Mouse (Mus musculus) liver, postnatal 0 days (tissue): ENCODE results near the gene Olfr160. TPM values are rescaled to one million over a fixed set of nuclear protein-coding genes. Genes with fewer than 3 reads are reported as not detected.

ENCODE experiments used
- ATAC-seq: fragments of 200-750 bp; cut with Nextera tagmentation; 2 replicates; pipeline ENCODE4 v1.8.0; 2017; ENCODE audit warnings: mild to moderate bottlenecking, moderate library complexity
- DNase-seq: peaks from one replicate; pipeline ENCODE4 v3.0.0-alpha.2; 2016
- H3K27ac ChIP-seq: fragments of 300-500 bp; sonication (generic); 2 replicates; pipeline ENCODE4 v1.5.1; 2014; ENCODE audit warnings: antibody characterized with exemption, moderate library complexity, mild to moderate bottlenecking, low read depth
- H3K27me3 ChIP-seq: fragments of 300-500 bp; sonication (generic); 2 replicates; pipeline ENCODE4 v1.6.1; 2014; ENCODE audit warnings: low read length, control low read depth, mixed read lengths; ENCODE audit not compliant: insufficient read depth
- H3K36me3 ChIP-seq: fragments of 300-500 bp; sonication (generic); replicated peaks from 2 replicates; pipeline ENCODE4 v1.6.1; 2014; ENCODE audit warnings: mild to moderate bottlenecking, control low read depth, low read length, moderate library complexity, mixed read lengths; ENCODE audit not compliant: insufficient read depth
- H3K4me1 ChIP-seq: fragments of 300-500 bp; sonication (generic); 2 replicates; pipeline ENCODE4 v1.6.1; 2014; ENCODE audit warnings: antibody characterized with exemption, mild to moderate bottlenecking, control low read depth; ENCODE audit not compliant: insufficient read depth
- H3K4me2 ChIP-seq: fragments of 300-500 bp; sonication (generic); 2 replicates; pipeline ENCODE4 v1.6.1; 2014; ENCODE audit warnings: low read depth, mild to moderate bottlenecking, low read length, moderate library complexity, mixed read lengths
- H3K4me3 ChIP-seq: fragments of 300-500 bp; sonication (generic); 2 replicates; pipeline ENCODE4 v1.5.1; 2014; ENCODE audit warnings: low read depth, low read length
- H3K9ac ChIP-seq: fragments of 300-500 bp; sonication (generic); replicated peaks from 2 replicates; pipeline ENCODE4 v1.6.1; 2014; ENCODE audit warnings: mild to moderate bottlenecking, moderate library complexity
- H3K9me3 ChIP-seq: fragments of 300-500 bp; sonication (generic); 2 replicates; pipeline ENCODE4 v1.6.1; 2016; ENCODE audit warnings: mild to moderate bottlenecking, control low read depth, low read length, mixed read lengths
- CTCF ChIP-seq: sonication (generic); IDR thresholded peaks from 2 replicates; pipeline ENCODE4 v1.5.1; 2016; ENCODE audit warnings: antibody characterized with exemption, low read depth
- EP300 ChIP-seq: IDR thresholded peaks from 2 replicates; pipeline ENCODE4 v1.6.1; 2016; ENCODE audit warnings: antibody characterized with exemption, low read depth, mild to moderate bottlenecking
- WGBS: fragments of 180-500 bp; shearing (Covaris S2); extraction: QIAGEN DNeasy Blood & Tissue Kit; methylation state at CpG from one replicate; pipeline ENCODE4 v1.1.7; 2014; ENCODE audit not compliant: insufficient replicate concordance; 5-methylcytosine and 5-hydroxymethylcytosine counted together
- polyA plus RNA-seq: library from polyadenylated mRNA; unstranded; fragments of >200 nt; fragmentation: Nextera tagmentation; extraction: Ambion mirVana; gene quantifications from 2 replicates; pipeline ENCODE4 v1.2.1, GENCODE M21; 2015

Gene Olfr160
- polyA plus RNA-seq, 1 experiment from 2014 or later: not detected

- Histone ChIP-seq H3K9ac (no peak overlapping the region), H3K36me3 (no peaks in the 10 kb centered on the region), H3K4me2 (no peak overlapping the region), H3K27ac (no peak overlapping the region), H3K4me1 (no peaks in the 10 kb centered on the region), H3K27me3 (no peaks in the 10 kb centered on the region), H3K4me3 (no peak overlapping the region), H3K9me3 (no peaks in the 10 kb centered on the region)
- no peak for DNase-seq
- no peak for ATAC-seq
- 75% methylated on average over 3 of the region's 3 CpGs for WGBS
- no peak for TF ChIP-seq CTCF
- TF ChIP-seq EP300: no peak
Measured at GRCm38 (mm10) chr9:37670261-37670660, 45.8 kb downstream of the Olfr160 start.

DNA sequence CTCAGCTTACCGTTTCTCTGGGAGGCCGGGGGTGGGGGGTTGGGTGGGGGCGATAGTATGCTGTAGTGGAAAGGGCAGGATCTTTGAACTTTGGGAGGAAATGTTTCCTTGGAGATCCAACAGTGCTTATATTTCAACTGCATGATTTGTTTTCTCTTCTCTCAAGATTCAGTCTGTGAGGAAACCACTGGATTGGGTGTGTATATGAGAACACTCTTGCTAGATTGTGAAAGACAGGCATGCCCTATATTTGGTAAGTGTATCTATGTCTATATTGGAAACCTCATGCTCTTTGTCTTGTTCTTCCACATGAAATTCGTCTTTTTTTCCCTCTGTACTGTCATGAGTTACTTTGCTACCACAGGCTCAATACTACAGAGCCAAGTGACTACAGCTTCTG lies 46.4 kb downstream of the Olfr160 start:
- ATAC-seq: no peak
- no peaks in the 10 kb centered on the region for H3K9me3 ChIP-seq

GRCm38 (mm10) chr9:37669115-37669514 lies 46.9 kb downstream of the Olfr160 start, which contains the start of gene Panx3:
Gene Panx3 (minus strand): TSS chr9:37669235.
- TF ChIP-seq EP300 (no peak), CTCF (no peak)
- no peak for ATAC-seq
- WGBS: 59% methylated on average over 6 of the region's 6 CpGs
- H3K4me2 ChIP-seq: no peak within 1 kb of the TSS
- H3K4me3 ChIP-seq: no peak within 1 kb of the TSS
- no peaks in the 10 kb centered on the region for H3K9me3 ChIP-seq
- H3K36me3 ChIP-seq: no peaks in the 10 kb centered on the region
- no peak for DNase-seq
- no peak within 1 kb of the TSS for H3K27ac ChIP-seq
- H3K27me3 ChIP-seq: no peaks in the 10 kb centered on the region
- no peaks in the 10 kb centered on the region for H3K4me1 ChIP-seq
- H3K9ac ChIP-seq: no peak within 1 kb of the TSS

More for the DNA sequence above, 46.4 kb downstream of the Olfr160 start:
- Histone ChIP-seq H3K36me3 (no peaks in the 10 kb centered on the region), H3K27me3 (no peaks in the 10 kb centered on the region), H3K4me2 (no peak overlapping the region), H3K27ac (no peak overlapping the region), H3K9ac (no peak overlapping the region), H3K4me3 (no peak overlapping the region), H3K4me1 (no peaks in the 10 kb centered on the region)
- no peak for DNase-seq
- no peak for TF ChIP-seq EP300
- no peak for TF ChIP-seq CTCF
- 54% methylated on average over 4 of the region's 4 CpGs for WGBS

DNA sequence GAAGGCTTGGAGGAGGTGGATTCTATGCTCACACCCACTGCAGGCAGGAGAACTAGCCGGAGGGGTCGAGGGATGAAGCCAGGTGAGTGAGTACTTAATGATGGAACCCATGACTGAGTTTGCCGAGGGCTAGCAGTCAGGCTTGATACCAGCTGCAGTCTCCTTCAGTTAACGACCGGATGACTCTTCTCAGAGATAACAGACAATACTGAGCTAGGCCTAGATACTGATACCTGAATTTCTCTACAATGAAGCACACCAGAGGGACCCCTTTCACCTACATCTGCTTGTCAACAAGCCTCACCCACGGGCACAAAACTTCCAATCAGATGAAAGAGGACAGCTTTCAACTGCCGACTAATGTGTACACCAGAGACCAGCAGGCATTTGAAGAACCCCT lies 50.0 kb downstream of the Olfr160 start:
- Histone ChIP-seq H3K27me3 (no peaks in the 10 kb centered on the region), H3K27ac (no peak overlapping the region), H3K9me3 (no peaks in the 10 kb centered on the region), H3K4me2 (no peak overlapping the region), H3K36me3 (no peaks in the 10 kb centered on the region), H3K4me3 (no peak overlapping the region), H3K9ac (no peak overlapping the region), H3K4me1 (no peaks in the 10 kb centered on the region)
- ATAC-seq (no peak), DNase-seq (no peak)
- TF ChIP-seq EP300 (no peak), CTCF (no peak)
- WGBS: 53% methylated on average over 7 of the region's 7 CpGs

- Histone ChIP-seq H3K4me2 (no peak overlapping the region), H3K36me3 (no peaks in the 10 kb centered on the region), H3K27ac (no peak overlapping the region), H3K27me3 (no peaks in the 10 kb centered on the region), H3K9ac (no peak overlapping the region), H3K9me3 (no peaks in the 10 kb centered on the region), H3K4me1 (no peaks in the 10 kb centered on the region), H3K4me3 (no peak overlapping the region)
- ATAC-seq: no peak
- 53% methylated on average over 2 of the region's 2 CpGs for WGBS
- TF ChIP-seq CTCF (no peak), EP300 (no peak)
- DNase-seq: no peak
Measured at GRCm38 (mm10) chr9:37664604-37665003, 51.4 kb downstream of the Olfr160 start.

DNA sequence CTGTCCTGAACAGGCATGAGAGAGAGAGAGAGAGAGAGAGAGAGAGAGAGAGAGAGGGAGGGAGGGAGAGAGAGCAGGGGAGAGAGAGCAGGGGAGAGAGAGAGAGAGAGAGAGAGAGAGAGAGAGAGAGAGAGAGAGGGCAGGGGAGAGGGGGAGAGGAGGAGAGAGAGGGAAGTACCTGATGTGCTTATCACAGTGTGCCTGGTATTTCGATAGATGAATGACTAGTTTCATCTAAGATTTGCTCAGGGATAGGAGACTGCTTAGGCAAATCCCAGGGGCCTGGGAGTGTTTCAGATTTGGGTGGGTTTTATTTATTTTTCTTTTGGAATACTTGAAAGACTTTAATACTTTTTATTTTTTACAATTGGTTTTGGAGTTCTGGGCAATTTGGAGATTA lies 52.8 kb downstream of the Olfr160 start:
- 52% methylated on average over 1 of the region's 1 CpGs for WGBS
- DNase-seq (no peak), ATAC-seq (no peak)
- H3K4me3 ChIP-seq: no peak overlapping the region
- no peaks in the 10 kb centered on the region for H3K9me3 ChIP-seq
- no peak overlapping the region for H3K4me2 ChIP-seq
- H3K9ac ChIP-seq: no peak overlapping the region
- H3K27ac ChIP-seq: no peak overlapping the region
- no peak for TF ChIP-seq CTCF
- no peak for TF ChIP-seq EP300
- no peaks in the 10 kb centered on the region for H3K4me1 ChIP-seq
- no peaks in the 10 kb centered on the region for H3K36me3 ChIP-seq
- H3K27me3 ChIP-seq: no peaks in the 10 kb centered on the region

- DNase-seq (no peak), ATAC-seq (no peak)
- Histone ChIP-seq H3K4me2 (no peak overlapping the region), H3K36me3 (peaks cover 4% of the 10 kb centered on the region), H3K4me3 (no peak overlapping the region), H3K27ac (no peak overlapping the region), H3K4me1 (no peaks in the 10 kb centered on the region), H3K9me3 (no peaks in the 10 kb centered on the region), H3K27me3 (no peaks in the 10 kb centered on the region), H3K9ac (no peak overlapping the region)
- 65% methylated on average over 6 of the region's 6 CpGs for WGBS
- no peak for TF ChIP-seq CTCF
- TF ChIP-seq EP300: no peak
Measured at GRCm38 (mm10) chr9:37659413-37659812, 56.6 kb downstream of the Olfr160 start.

Other genes with a start within 250 kb of the Olfr160 start
- gene Msantd2, start 226.9 kb downstream of the Olfr160 start, polyA plus RNA-seq: 3.0 and 3.3 TPM in 2 replicates
- gene Esam, start 188.2 kb downstream of the Olfr160 start, polyA plus RNA-seq: 16.2 and 18.2 TPM in 2 replicates
- gene Vsig2, start 177.0 kb downstream of the Olfr160 start, polyA plus RNA-seq: 0.88 and 1.3 TPM in 2 replicates
- 7.4 and 9.3 TPM in 2 replicates for gene Nrgn, start 163.3 kb downstream of the Olfr160 start, polyA plus RNA-seq
- gene Siae, start 160.6 kb downstream of the Olfr160 start, polyA plus RNA-seq: 5.1 and 5.2 TPM in 2 replicates
- gene Spa17, start 102.5 kb downstream of the Olfr160 start, polyA plus RNA-seq: 2.2 and 2.5 TPM in 2 replicates
- 59.7 and 60.5 TPM in 2 replicates for gene Tbrg1, start 58.9 kb downstream of the Olfr160 start, polyA plus RNA-seq
- not detected in 2 replicates for gene Panx3, start 47.0 kb downstream of the Olfr160 start, polyA plus RNA-seq
- gene Olfr874, start 28.9 kb upstream of the Olfr160 start, polyA plus RNA-seq: not detected in 2 replicates
- gene Olfr875, start 55.6 kb upstream of the Olfr160 start, polyA plus RNA-seq: not detected in 2 replicates
- gene Olfr876, start 86.8 kb upstream of the Olfr160 start, polyA plus RNA-seq: not detected in 2 replicates
- not detected in 2 replicates for gene Olfr877, start 138.0 kb upstream of the Olfr160 start, polyA plus RNA-seq
- not detected in 2 replicates for gene Olfr145, start 180.5 kb upstream of the Olfr160 start, polyA plus RNA-seq
- not detected in 2 replicates for gene Olfr878, start 201.6 kb upstream of the Olfr160 start, polyA plus RNA-seq